Mouse (Mus musculus) lung, postnatal 4 days (tissue): ENCODE measurements around the gene Sertad3.
A peak's percentile ranks its signal among the peaks of the same experiment; 100 is the strongest.

ENCODE experiments used
- DNase-seq, 2 experiments: peaks; one replicate each; pipeline ENCODE4 v3.0.0; 2021

Sertad3 gene

DNA sequence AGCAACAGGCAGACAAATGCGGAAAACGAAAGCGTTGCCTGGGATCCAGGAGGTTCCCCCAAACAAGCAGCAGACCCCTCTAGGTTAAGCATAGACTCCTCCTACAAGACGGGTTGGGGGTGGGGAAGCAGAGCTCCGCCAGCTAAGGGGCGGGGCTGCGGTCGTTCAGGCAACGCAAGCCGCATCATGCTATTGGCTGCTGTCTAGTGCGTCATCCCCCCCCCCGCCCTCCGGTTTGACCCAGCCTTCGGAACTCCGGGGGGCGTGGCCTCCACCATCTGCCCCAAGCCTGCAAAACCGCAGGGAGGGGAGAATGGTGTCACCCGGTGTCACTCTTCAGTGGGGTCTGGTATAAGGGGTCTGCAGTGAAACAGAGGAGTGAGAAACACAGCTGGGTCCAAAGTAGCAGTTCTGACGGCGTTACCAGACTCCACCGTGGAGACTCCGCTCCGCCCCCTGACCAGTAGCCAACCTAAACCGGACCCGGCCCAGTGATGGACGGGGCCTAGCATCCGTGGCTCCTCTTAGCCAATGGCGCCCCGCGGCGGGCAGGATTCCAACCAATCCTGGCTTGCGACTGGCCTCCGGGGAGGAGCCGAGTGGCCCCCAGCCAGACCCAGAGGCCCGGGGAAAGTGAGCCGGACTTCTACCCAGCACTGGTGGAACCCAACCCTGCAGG is at the start of gene Sertad3:
Gene Sertad3 (plus strand): TSS at position 613 of the 679 bp plus-strand sequence.
- peak; percentile 100 for DNase-seq

DNA sequence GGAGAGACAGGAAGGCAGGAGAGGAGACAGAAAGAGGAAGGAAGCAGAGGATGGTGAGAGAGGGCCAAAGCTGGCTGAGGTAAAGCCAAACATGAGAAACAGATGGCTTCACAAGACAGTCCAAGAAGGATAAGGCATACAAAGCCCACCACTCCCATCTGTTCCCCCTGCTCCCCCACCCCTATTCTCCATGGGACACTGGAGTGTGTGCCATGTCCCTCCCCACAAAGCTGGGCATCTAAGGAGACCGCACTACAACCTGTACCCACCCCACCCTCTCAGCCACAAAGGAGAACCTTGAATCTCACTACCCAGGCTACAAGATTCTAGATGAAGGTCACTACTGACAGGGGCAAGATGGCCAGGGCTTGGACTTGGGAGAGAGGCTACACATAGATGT is 46.2 kb upstream of the Sertad3 start:
- DNase-seq, result no peak

DNA sequence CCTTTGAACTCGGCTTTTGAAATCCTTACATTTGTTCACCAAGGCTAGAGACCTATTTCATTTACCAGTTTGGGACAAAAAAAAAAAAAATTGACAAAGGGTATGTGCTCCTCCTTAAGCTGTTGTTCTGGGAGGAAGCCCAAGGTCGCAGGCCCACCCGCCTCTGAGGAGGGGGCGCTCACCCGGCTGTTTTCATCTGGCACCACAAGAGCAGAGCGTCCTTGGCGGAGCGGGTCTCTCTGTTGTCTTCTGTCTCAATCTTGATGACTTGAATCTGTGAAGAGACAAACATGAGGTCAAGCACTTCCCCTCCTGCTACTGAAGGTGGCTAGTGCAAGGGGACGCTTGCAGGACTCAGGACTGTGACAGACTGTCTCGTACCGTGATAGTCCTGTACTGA is 45.6 kb upstream of the Sertad3 start:
- no peak for DNase-seq

DNA sequence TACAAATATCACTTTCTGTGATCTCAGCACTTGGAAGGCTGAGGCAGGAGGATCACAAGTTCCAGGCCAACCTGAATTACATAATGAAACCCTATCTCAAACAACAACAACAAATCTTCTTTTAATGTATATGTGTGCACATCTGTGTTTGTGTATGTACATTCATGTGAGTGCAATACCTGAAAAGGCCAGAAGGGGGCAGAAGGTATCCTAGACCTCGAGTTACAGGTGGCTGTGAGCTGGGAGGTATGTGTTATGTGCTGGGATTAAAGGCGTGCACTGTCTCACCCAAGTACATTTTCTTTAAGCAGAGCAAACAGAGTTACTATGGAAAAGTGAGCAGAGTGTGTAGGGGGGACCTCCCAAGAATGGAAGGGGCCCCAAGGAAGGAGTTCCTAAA is 44.4 kb upstream of the Sertad3 start:
- no peak for DNase-seq

DNA sequence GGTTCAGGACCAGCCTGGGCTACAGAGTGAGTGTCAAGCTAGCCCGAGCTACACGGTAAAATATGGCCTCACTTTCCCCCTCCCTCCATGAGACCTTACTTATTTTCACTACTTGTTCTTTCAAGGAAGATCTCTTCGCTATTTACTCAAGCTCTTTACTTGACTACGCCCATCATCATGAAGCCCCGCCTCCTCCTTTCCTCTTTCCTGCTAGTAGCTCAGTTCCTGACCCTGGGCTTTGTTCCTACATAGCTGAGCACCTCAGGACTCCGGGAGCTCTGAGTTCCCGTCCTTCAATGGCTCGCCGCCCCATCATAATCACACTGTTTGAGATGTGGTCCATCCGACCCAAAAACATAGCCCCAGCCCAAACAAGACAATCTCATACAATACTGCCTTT is 40.2 kb upstream of the Sertad3 start:
- no peak for DNase-seq

DNA sequence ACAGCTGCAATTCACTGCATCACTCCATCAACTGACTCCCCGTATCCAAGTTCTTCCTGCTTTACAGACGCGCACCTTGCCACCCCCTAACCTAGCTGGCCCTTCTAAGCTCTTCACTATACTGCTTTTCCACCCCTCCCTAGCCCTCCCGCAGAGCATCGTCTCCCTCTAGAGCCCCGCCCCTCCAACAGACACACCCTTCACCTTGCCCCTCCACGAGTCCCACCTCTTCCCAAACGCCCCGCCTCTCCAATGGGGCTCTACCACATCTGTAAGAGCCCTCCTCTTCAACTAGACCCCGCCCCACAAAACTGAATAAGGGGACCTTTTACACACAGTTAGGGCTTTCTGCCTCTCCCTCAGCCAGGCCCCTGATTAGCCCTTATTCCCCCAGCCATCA is 39.8 kb upstream of the Sertad3 start:
- no peak for DNase-seq

DNA sequence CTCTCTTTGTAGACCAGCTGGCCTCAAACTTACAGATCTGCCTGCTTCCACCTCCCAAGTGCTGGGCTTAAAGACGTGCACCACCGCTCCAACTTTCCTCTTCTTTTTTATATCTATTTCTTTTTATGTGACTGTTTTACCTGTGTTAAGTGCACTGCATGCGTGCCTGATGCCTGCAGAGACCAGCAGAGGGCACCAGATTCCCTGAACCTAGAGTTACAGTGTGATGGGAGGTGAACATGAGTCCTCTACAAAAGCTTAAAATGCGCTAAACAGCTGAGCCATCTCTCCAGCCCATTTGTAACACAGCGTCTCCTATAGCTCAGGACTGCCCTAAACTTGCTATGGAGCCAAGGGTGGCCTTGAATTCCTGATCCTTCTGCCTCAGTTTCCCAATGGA is 36.0 kb upstream of the Sertad3 start:
- peak in 1 of 2 experiments; percentile 22 for DNase-seq

DNA sequence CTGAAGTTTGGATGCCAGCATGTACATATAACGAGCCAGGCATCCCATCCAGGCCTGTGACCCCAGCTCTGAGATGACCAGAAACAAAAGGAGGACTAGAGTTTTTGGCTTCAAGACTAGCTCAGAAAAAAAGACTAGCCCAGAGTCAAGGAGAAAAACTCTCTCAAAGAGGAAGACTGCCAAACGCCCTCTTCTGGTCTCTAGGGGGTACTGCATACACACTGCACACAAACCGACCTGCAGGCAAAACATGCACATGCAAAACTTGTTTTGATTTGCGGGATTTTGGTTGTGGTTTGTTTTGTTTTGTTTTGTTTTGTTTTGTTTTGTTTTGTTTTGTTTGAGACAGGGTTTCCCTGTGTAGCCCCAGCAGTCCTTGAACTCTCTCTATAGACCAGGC is 33.6 kb upstream of the Sertad3 start:
- no peak for DNase-seq

DNA sequence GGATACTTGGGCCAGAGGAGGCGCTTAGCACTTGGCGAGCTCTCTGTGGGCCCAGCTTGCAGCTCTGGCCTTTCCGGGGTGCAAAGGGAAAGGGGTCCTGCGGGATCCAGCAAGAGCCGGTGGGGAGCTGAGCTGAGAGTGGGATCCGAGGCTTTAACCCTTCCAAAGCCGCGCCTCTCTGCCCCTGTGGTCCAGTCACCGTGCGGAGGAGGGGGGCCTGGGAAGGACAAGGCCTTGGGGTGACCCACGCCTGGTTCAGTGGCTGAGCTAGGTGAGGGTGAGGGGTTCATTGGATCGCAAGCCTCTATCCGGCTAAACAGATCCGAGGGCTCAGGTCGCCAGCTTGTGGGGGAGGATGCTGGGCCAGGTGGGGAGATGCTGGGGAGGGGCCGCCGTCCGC is 27.5 kb upstream of the Sertad3 start:
- DNase-seq, result no peak

DNA sequence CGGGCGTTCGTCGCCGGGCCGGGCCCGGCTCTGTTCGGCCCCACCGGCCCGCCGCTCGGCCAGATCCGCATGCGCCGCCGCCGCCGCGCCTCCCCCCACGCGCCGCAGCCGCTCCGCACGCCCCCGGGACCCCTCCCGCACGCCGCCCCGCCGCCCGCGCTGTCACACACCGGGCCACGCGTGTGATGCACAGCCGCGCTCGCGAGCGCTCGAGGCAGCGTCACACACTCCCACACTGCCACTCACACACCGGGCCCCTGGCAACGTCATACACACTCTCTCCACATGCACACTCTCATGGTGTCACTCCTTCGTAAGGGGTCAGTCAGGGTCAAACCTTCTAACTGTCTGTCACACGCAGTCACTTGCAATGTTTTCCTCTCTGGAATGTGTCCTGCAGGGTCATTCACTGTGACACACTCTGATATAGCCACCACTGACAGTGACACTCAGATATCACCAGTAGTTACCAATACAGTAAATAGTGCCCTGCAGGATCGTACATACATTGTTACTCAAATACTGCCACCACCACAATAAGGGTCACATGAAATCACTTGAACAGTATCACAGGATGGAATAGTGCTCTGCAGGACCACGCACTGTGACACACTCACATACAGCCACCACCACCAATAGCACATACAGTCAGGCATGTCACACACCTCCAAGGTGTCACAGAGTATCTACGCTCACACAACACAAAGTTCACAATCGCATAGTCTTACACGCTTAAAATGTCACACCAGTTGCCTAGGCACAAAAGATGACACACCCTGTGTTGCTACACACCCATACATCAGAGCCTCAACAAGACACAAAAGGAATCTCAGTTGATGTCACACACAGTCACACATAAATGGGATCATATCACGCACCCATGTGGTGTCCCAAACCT is 26.8 kb upstream of the Sertad3 start:
- peak; percentile 19 to 33 for DNase-seq

DNA sequence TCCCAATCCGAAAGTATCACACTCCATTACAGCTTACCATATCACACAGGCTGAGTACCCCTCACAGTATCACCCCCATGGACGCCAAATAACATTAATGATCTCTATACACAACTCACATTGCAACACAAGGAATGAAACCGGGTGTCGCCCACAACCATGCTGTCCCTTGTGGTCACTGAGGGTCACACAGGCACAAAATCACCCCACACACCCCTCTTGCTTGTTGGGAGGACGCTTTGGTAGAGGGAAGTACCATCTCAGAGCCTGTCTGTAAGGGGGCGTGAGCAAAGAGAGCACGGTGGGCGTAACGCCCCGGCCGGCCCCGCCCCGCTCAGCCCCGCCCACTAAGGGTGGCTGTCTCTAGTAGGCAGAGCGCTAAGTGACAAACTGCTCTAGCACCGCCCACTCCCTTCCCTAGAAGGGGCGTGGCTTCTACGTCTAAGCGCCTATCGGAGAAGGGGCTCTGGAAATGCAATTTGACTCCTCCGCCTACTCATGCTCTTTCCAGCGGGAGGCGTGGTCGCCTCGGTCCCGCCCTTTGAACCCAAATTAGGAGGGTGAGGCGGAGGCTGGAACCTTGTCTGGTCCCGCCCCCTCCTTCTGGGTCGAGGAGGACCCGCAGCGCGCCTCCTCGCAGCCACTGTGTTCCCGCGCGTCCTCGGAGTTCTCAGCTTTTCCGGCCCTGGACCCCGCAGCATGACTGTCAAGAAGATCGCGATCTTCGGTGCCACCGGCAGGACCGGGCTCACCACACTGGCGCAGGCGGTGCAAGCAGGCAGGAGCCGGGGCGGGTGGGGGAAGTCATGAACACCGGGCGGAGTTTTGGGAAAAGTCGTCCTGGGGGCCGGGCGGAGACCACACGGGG is 25.9 kb upstream of the Sertad3 start, which contains the start of the genes Sptbn4 and Blvrb:
Gene Sptbn4 (minus strand): TSS at position 268 of the 868 bp plus-strand sequence.
Gene Blvrb (plus strand): TSS at position 560 of the 868 bp plus-strand sequence.
- DNase-seq, result peak; percentile 99 to 100

DNA sequence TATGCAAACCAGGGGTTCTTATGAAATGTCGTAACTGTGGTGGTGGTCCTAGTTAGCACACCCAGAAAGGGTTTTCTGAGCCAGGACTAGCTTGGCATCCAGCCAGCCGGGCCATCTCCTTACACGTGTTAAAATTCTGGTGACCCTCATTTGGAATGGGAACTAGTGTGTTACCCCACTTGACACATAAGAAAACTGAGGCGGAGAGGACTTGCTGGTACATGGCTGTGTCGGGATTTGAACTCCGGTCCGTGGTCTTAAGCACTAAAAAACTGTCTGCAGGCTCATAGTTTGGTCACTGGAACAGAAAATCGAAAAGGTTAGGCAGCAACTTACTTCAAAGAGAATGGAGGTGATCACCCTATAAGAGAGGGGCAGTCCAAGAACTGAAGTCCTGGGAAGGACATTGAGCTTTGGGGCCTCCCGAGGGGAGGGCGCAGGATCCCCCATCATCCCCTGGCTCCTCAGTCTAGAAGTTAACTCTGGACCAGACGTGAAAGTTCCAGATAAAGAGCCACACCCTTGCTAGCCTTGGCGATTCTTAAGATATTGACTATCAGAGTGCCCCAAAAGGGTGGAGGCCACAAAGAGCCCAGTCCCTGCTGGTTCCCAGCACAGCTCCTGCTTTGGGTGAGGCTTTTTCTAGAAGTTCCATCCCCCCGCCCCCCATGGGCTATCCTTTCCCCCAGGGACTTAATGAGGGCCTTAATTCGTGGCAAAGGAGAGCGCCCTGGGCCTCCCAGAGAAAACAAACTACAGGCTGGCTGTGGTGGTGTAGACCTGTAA is 25.0 kb upstream of the Sertad3 start:
- no peak for DNase-seq

DNA sequence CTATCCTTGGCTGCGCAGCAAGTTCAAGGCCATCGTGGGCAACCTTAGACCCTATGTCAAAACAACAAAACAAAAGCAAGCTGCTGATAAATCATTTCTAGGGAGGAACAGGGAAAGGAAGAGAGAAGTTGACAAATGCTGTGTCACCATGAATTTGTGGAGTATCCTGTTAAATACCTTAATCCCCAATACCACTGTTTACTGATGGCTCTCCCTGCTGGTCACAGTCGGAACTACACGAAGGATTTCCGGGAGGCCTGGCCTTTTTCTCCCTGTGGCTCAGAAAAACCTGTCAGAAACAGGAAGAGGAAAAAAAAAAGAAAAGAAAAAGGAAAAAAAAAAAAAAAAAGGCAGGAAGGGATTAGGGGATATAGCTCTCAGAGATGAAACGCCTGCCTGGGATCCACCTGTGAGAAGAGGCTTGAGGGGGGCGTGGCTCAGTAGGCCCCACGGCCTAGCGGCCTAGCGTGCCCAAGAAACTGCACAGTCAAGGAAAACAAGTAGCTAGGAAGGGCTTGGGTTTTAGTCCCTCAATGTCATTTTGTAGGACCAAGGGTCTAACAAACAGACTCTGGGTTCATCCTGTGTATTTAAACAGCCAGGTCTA is 24.2 kb upstream of the Sertad3 start:
- peak; percentile 67 to 83 for DNase-seq

DNA sequence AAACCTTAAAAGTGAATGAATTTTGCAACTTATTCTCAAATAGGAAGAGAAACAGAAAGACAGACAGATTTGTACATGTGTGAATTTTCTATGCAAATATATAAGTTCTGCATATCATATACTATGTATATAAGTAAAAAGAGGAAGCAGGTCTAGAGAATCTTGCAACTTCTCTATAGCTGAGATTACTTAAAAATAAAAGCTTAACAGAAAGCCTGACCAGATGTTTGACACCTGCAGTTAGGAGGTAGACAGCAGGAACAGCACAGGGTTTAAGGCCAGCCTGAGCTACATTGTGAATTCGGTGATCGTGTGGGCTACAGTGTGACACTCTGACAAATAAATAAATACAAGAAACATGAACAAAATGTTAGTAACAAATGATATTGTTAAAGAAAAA is 22.2 kb upstream of the Sertad3 start:
- DNase-seq, result no peak

DNA sequence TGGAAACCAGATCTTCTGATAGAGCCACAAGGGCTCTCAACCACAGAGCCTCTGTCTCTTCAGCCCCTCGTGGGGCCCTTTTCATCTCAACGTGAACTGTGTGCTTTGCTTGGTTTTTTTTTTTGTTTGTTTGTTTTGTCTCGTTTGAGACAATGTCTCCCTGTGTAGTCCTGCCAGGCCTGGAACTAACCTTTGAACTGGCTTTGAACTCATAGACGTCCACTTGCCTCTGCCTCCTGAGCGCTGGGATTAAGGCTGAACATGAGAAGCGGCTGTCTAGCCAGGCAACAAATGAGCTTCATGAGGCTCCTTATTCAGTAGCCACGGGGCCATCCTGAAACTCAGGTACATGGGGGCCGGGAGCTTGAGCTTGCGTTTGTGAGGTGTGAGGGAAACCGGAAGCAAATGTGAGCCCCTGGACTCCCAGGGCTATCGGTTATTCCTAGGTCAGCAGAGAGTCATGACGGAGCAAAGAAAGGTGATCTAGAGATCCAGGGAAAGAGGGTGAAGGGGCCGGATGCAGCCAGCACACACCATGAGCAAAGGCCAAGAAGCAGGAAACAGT is 21.3 kb upstream of the Sertad3 start:
- no peak for DNase-seq

DNA sequence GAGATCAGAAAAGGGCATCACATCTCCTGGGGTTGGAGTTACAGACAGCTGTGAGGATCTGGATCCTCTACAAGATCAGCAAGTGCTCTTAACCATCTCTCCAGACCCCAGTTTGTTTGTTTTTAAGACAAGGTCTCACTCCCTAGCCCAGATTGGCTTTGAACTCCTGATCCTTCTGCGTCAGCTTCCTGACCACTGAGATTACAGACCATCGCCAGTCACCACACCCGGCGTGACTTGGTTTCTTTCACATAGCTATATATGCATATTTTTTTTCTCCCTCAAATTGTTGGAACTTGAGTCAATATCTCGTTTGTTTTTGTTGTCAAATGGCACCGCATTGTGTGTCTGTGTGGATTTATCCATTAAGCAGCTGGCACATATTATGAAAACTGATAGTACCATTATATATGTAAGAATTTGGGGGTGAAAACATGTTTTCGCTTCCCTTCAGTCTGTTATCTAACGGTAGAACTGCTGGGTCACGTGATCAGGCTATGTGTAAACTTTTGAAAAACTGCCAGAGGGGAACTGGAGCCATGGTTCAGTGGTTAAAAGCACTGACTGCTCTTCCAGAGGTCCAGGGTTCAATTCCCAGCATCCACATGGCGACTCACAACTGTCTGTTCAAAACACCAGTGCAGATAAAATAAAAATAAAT is 19.0 kb upstream of the Sertad3 start:
- DNase-seq, result no peak

DNA sequence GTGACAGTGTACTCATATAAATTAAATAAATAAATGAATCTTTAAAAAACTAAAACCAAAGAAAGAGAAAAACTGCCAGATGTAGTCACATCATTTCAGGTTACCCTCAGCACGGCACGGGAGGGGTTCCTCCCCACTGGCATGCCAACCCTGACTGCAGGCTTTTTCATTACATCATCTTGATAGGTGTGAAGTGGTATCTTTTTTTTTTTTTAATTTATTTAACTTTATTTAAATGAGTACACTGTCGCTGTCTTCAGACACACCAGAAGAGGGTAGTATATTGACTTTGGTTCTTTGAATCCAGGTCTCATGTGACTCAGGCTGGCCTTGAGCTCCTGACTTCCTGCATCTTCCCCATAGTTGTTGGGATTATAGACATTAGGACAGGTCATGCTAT is 18.3 kb upstream of the Sertad3 start:
- no peak for DNase-seq

DNA sequence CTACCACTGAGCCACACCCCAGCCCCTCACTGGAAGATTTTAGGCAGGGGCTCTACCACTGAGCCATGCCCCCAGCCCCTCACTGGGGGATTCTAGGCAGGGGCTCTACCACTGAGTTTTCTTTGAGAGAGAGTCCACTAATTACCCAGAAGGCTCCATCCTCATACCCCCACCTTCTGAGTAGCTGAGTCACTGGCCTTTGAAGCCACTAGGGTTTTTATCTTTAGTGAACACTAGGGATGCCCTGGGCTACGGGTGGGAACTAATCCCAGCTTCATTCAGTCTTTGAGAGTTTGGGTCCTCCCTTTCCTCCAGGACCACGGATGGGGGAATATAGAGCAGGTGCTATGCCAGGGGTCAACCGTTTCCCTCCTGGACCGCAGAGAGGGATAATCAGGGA is 15.0 kb upstream of the Sertad3 start:
- DNase-seq, result no peak

DNA sequence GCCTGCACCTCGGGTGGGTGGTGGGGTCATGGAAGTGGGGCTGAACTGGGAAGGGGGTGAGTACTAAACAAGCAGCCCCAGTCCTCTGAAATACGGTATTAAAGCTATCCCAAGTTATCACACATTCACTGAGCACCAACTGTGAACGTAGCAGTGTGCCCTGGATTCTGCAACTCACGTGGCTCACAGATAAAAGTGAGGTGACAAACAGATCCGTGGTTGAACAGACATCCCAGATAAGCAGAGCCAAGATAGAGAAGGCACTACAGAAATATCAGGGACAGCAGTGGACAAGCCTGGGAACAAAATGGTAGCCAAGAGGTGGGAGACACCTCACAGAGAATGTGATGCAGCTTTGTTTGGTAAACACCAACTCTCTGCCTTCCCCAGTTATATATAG is 13.9 kb upstream of the Sertad3 start:
- no peak for DNase-seq

DNA sequence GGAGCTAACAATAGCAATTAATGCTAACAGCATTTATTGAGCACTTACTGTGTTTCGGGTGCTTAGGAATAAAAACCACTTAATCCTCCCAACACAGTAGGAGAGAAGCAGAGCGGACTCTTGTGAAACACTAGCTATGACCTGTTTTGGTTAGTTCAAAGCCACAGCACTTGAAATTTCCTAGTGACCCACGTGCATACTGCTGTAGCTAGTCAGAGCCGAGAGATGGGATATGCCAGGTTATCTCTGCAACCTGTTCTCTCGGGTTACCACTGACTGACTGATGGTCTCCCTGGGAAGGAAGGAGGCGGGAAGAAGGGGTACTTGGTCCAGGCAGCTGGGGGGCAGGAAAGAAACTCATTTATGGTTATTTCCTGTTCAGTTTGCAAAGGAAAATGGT is 13.1 kb upstream of the Sertad3 start:
- no peak for DNase-seq

DNA sequence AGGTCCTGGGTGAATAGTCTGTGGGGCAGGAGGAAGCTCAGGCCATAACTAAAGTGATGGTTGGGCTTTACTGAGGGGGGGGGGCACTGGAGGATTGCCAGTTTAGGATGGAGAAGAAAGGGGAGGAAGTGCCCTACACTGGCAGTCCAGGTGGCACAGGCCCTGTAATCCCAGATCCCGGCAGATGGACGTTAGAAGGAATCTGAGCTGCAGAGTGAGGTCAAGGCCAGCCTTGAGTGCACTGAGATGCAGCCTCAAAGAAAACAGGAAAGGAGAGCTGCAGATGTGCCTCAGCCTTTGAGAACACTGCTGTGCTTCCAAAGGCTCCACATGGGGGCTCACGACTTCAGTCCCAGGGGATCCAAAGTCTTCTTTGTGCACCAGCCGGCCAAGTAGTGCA is 5.9 kb upstream of the Sertad3 start:
- no peak for DNase-seq
